Mouse (Mus musculus) testis, adult 2 months (tissue): Measurements from ENCODE around the gene Hoxd4.

ENCODE experiments used
- CTCF ChIP-seq: fragments of 200-500 bp; IDR thresholded peaks from 2 replicates; pipeline ENCODE4 v1.5.1; 2012; ENCODE audit warnings: low read depth, mild to moderate bottlenecking, inconsistent platforms, low read length, moderate library complexity; ENCODE audit not compliant: control insufficient read depth, insufficient read depth, insufficient replicate concordance
- POLR2A ChIP-seq: fragments of 200-500 bp; IDR thresholded peaks from 2 replicates; pipeline ENCODE4 v1.6.1; 2012; ENCODE audit warnings: low read depth, mild to moderate bottlenecking, inconsistent platforms, low read length, moderate library complexity; ENCODE audit not compliant: control insufficient read depth

GRCm38 (mm10) chr2:74737578-74738070 is 25.9 kb downstream of the Hoxd4 start:
- no peak for TF ChIP-seq POLR2A
- TF ChIP-seq CTCF, result no peak
